Mouse (Mus musculus): ENCODE measurements at regions not wholly inside any gene's neighbourhood (a gene's known extent, or its start where the extent isn't known, plus 50 kb on each side); places are given as distances from the start of the nearest gene placed in this dataset.

GRCm38 (mm10) chr17:59361119-59361518 is 347.9 kb upstream of the Nudt12 start:
- DNase-seq (ENCODE audit: low read depth): no peak
- TF ChIP-seq POLR2A (IDR thresholded peaks at IDR 0.05; ENCODE audit: borderline replicate concordance, extremely low read depth, insufficient read depth, insufficient read length, poor library complexity, severe bottlenecking) (no peak), CTCF (IDR thresholded peaks at IDR 0.05; ENCODE audit: borderline replicate concordance, extremely low read depth, insufficient read depth, insufficient read length) (no peak)

GRCm38 (mm10) chr17:59359503-59359902 is 346.3 kb upstream of the Nudt12 start:
- no peak for DNase-seq (ENCODE audit: low read depth)
- TF ChIP-seq CTCF (IDR thresholded peaks at IDR 0.05; ENCODE audit: borderline replicate concordance, extremely low read depth, insufficient read depth, insufficient read length): no peak
- TF ChIP-seq POLR2A (IDR thresholded peaks at IDR 0.05; ENCODE audit: borderline replicate concordance, extremely low read depth, insufficient read depth, insufficient read length, poor library complexity, severe bottlenecking): no peak

- DNase-seq (ENCODE audit: low read depth): no peak
- TF ChIP-seq CTCF (IDR thresholded peaks at IDR 0.05; ENCODE audit: borderline replicate concordance, extremely low read depth, insufficient read depth, insufficient read length) (no peak), POLR2A (IDR thresholded peaks at IDR 0.05; ENCODE audit: borderline replicate concordance, extremely low read depth, insufficient read depth, insufficient read length, poor library complexity, severe bottlenecking) (no peak)
Observed at GRCm38 (mm10) chr17:59345526-59345925, 332.4 kb upstream of the Nudt12 start.

- DNase-seq (ENCODE audit: low read depth): no peak
- TF ChIP-seq POLR2A (IDR thresholded peaks at IDR 0.05; ENCODE audit: borderline replicate concordance, extremely low read depth, insufficient read depth, insufficient read length, poor library complexity, severe bottlenecking) (no peak), CTCF (IDR thresholded peaks at IDR 0.05; ENCODE audit: borderline replicate concordance, extremely low read depth, insufficient read depth, insufficient read length) (no peak)
Observed at GRCm38 (mm10) chr17:59297939-59298338, 284.8 kb upstream of the Nudt12 start.

- peak; percentile 76 for DNase-seq (ENCODE audit: low read depth)
Observed at GRCm38 (mm10) chr17:59281364-59281763, 268.2 kb upstream of the Nudt12 start.

GRCm38 (mm10) chr17:59279811-59280210 is 266.6 kb upstream of the Nudt12 start:
- TF ChIP-seq CTCF (IDR thresholded peaks at IDR 0.05; ENCODE audit: borderline replicate concordance, extremely low read depth, insufficient read depth, insufficient read length) (no peak), POLR2A (IDR thresholded peaks at IDR 0.05; ENCODE audit: borderline replicate concordance, extremely low read depth, insufficient read depth, insufficient read length, poor library complexity, severe bottlenecking) (no peak)
- DNase-seq (ENCODE audit: low read depth): peak; percentile 84

More at GRCm38 (mm10) chr17:59281364-59281763, 268.2 kb upstream of the Nudt12 start:
- TF ChIP-seq POLR2A (IDR thresholded peaks at IDR 0.05; ENCODE audit: borderline replicate concordance, extremely low read depth, insufficient read depth, insufficient read length, poor library complexity, severe bottlenecking) (no peak), CTCF (IDR thresholded peaks at IDR 0.05; ENCODE audit: borderline replicate concordance, extremely low read depth, insufficient read depth, insufficient read length) (peak; percentile 64; the same call in 1 of the 2 replicates)

GRCm38 (mm10) chr17:59269613-59270012 is 256.4 kb upstream of the Nudt12 start:
- DNase-seq (ENCODE audit: low read depth): no peak
- TF ChIP-seq POLR2A (IDR thresholded peaks at IDR 0.05; ENCODE audit: borderline replicate concordance, extremely low read depth, insufficient read depth, insufficient read length, poor library complexity, severe bottlenecking) (no peak), CTCF (IDR thresholded peaks at IDR 0.05; ENCODE audit: borderline replicate concordance, extremely low read depth, insufficient read depth, insufficient read length) (no peak)

- no peak for TF ChIP-seq CTCF (IDR thresholded peaks at IDR 0.05; ENCODE audit: borderline replicate concordance, extremely low read depth, insufficient read depth, insufficient read length)
- peak; percentile 7 for DNase-seq (ENCODE audit: low read depth)
Observed at GRCm38 (mm10) chr17:59249000-59249399, 235.8 kb upstream of the Nudt12 start.

GRCm38 (mm10) chr17:59232251-59232650 is 219.1 kb upstream of the Nudt12 start:
- DNase-seq (ENCODE audit: low read depth): no peak
- no peak for TF ChIP-seq POLR2A (IDR thresholded peaks at IDR 0.05; ENCODE audit: borderline replicate concordance, extremely low read depth, insufficient read depth, insufficient read length, poor library complexity, severe bottlenecking)
- no peak for TF ChIP-seq CTCF (IDR thresholded peaks at IDR 0.05; ENCODE audit: borderline replicate concordance, extremely low read depth, insufficient read depth, insufficient read length)

Measured in brain, embryonic 14.5 days (tissue).